Mouse (Mus musculus) limb, embryonic 12.5 days (tissue): Measurements from ENCODE around the gene Lrp1. TPM values are rescaled to one million over a fixed set of nuclear protein-coding genes. Genes with fewer than 3 reads are reported as not detected.

Experiments used
- ATAC-seq: fragments of 200-750 bp; cut with Nextera tagmentation; 2 replicates; pipeline ENCODE4 v1.8.0; 2017; ENCODE audit warnings: low read depth, moderate TSS enrichment; ENCODE audit not compliant: insufficient number of reproducible peaks, insufficient read depth, low FRiP score, low TSS enrichment
- H3K27ac ChIP-seq: fragments of 300-500 bp; sonication (generic); 2 replicates; pipeline ENCODE4 v1.5.1; 2016; ENCODE audit warnings: mild to moderate bottlenecking, moderate library complexity
- H3K27me3 ChIP-seq: fragments of 300-500 bp; sonication (generic); 2 replicates; pipeline ENCODE4 v1.6.1; 2016; ENCODE audit warnings: mild to moderate bottlenecking, moderate library complexity
- H3K36me3 ChIP-seq: fragments of 300-500 bp; sonication (generic); 2 replicates; pipeline ENCODE4 v1.6.1; 2016; ENCODE audit warnings: mild to moderate bottlenecking, moderate library complexity
- H3K4me1 ChIP-seq: fragments of 300-500 bp; sonication (generic); replicated peaks from 2 replicates; pipeline ENCODE4 v1.6.1; 2016
- H3K4me2 ChIP-seq: fragments of 300-500 bp; sonication (generic); 2 replicates; pipeline ENCODE4 v1.6.1; 2016; ENCODE audit warnings: mild to moderate bottlenecking, moderate library complexity
- H3K4me3 ChIP-seq: fragments of 300-500 bp; sonication (generic); replicated peaks from 2 replicates; pipeline ENCODE4 v1.5.1; 2016; ENCODE audit warnings: mild to moderate bottlenecking
- H3K9ac ChIP-seq: fragments of 300-500 bp; sonication (generic); replicated peaks from 2 replicates; pipeline ENCODE4 v1.6.1; 2016; ENCODE audit warnings: mild to moderate bottlenecking, moderate library complexity
- H3K9me3 ChIP-seq: fragments of 300-500 bp; sonication (generic); 2 replicates; pipeline ENCODE4 v1.6.1; 2016; ENCODE audit warnings: mild to moderate bottlenecking, moderate library complexity
- WGBS: fragments of 180-500 bp; shearing (Covaris S2); methylation state at CpG from one replicate; pipeline ENCODE4 v1.1.7; 2016; 5-methylcytosine and 5-hydroxymethylcytosine counted together
- polyA plus RNA-seq: library from polyadenylated mRNA; unstranded; fragments of >200 nt; fragmentation: Nextera tagmentation; extraction: Ambion mirVana; gene quantifications from 2 replicates; pipeline ENCODE4 v1.2.1, GENCODE M21; 2016

Lrp1 gene
- polyA plus RNA-seq, 1 experiment from 2014 or later: 87.6 TPM

DNA sequence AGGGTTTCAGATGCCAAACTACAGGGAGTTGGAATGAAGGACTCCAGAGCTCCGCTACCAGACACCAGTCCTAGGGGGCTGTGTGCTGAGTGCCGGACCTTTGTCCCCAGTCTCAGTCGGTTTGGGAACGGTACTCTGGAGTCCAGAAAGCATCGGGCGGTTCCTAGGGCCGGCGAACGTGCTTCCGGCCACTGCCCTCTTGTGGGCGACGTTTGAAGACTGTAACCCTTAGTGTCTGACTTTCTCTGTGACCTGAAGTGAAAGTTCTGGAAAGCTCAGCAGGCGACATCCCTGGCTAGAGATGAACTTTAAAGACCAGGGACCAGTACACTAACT lies 1.1 kb upstream of the Lrp1 start:
- ATAC-seq: peak; percentile 12; the same call in 1 of the 2 replicates
- peaks cover 33% of the 10 kb centered on the region for H3K4me1 ChIP-seq
- 0 out of 2 replicates have a peak, but pooled peaks cover 5% of the 10 kb centered on the region for H3K36me3 ChIP-seq
- peak overlapping the region; percentile 95 for H3K27ac ChIP-seq
- peak overlapping the region; percentile 88 for H3K9ac ChIP-seq
- peak overlapping the region; percentile 83 for H3K4me3 ChIP-seq
- H3K4me2 ChIP-seq: peak overlapping the region; percentile 93
- WGBS: under 1% methylated on average over 13 of the region's 13 CpGs
- H3K9me3 ChIP-seq: peaks cover 11% of the 10 kb centered on the region
- no peaks in the 10 kb centered on the region for H3K27me3 ChIP-seq

DNA sequence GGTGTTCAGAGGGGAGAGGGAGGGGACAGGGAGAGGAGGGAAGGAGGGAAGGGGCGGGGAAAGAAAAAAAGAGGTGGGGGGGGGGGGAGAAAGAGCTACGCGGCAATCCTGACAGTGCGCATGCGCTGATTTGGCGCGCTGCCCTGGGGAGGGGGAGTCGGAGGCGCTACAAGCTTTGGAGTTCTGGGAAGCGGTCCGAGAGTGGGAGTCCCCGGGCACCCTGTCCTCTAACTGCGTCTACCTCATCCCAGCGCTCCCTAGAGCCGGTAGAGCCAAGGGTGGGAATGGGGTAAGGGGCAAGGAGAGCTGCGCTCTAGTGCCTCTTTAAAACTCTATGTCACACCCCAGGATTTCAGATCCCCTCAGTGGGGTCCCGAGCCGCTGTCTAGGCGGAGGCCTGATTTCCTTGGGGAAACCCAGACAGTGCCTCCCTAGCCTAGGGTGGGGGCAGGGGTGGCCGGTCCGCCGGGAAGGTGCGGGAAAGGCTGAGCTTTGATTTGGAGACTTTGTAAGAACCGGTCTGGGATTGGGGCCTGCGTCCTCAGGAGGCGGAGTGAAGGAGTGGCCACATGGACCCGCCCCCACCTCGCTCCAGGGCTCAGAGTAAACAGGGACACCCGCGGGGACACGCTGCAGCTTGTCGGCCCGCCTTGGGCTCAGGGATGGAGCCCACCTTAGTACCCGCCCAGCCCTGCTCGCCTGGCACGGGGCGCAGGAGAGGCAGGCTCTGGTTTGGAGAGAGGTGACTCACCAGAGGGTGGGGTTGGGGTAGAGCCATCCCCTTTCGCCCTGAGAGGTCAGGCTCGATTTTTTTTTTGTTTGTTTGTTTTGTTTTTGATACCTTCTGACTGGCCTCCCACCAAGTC lies 476 bp upstream of the Lrp1 start:
- Histone ChIP-seq H3K27ac (peak overlapping the region; percentile 95), H3K4me2 (peak overlapping the region; percentile 93), H3K9me3 (peaks cover 5% of the 10 kb centered on the region), H3K9ac (peak overlapping the region; percentile 88), H3K27me3 (no peaks in the 10 kb centered on the region), H3K4me3 (peak overlapping the region; percentile 83), H3K36me3 (0 out of 2 replicates have a peak, but pooled peaks cover 7% of the 10 kb centered on the region), H3K4me1 (peaks cover 39% of the 10 kb centered on the region)
- peak; percentile 84 for ATAC-seq
- under 1% methylated on average over 38 of the region's 39 CpGs for WGBS

DNA sequence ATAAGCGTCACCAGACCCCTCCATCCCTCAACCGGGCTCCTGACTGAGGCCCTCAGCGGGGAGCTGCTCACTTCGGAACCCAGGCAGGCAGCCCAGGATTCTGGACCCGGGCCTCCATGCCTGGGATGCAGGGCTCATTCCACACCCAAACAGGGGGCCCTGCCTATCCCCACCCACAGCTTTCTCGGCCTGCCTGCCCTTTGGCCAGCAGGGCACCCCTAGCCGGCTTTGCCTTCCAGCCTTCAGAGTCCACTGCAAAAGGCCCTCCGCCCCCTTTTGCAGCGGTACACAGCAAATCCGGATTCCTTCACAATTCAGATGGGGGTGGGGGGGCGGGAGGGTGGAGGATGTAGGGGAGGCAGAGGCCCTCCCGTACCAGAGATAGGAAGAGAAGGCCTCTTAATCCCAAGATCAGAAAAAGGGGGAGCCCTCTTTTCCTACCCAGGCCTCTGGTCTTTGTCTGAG lies 975 bp downstream of the Lrp1 start:
- ATAC-seq: peak; percentile 1; the same call in 1 of the 2 replicates
- H3K9ac ChIP-seq: peak overlapping the region; percentile 88
- WGBS: 3% methylated on average over 12 of the region's 12 CpGs
- H3K4me1 ChIP-seq: peaks cover 54% of the 10 kb centered on the region
- peak overlapping the region; percentile 93 for H3K4me2 ChIP-seq
- H3K36me3 ChIP-seq: 0 out of 2 replicates have a peak, but pooled peaks cover 7% of the 10 kb centered on the region
- no peaks in the 10 kb centered on the region for H3K9me3 ChIP-seq
- H3K4me3 ChIP-seq: peak overlapping the region; percentile 83
- peak overlapping the region; percentile 95 for H3K27ac ChIP-seq
- no peaks in the 10 kb centered on the region for H3K27me3 ChIP-seq

DNA sequence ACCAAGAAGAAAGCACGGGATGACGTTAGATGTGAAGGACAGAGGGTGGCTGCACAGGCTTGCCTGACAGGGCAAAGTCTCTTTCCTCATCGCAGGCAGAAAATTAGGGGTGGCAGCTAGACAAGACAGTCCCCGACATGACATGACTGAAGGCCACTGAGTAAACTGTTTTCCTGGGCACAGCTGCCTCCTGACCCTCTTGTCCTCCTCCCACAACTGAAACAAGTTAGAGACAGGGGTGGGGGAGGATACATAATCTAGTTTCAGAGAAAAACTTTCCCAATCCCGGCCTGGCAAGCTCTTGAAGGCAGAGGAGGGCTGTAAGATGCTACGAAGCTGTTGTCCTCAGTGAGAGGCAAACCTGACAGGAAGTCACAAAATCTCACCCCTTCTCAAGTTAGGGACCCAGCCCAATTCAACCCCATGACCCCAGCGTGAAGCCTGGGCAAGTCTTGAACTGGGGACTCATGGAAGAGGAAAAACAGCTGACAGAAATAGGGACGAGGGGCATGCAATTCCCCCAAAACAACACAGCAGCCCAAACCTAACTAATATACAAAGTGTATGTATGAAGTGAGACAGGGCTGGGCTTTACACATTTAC lies 1.7 kb downstream of the Lrp1 start:
- Histone ChIP-seq H3K4me2 (peak overlapping the region; percentile 93), H3K27me3 (no peaks in the 10 kb centered on the region), H3K4me3 (peak overlapping the region; percentile 83), H3K4me1 (peaks cover 61% of the 10 kb centered on the region), H3K9ac (peak overlapping the region; percentile 88), H3K9me3 (no peaks in the 10 kb centered on the region), H3K27ac (peak overlapping the region; percentile 95; the same call in 1 of the 2 replicates), H3K36me3 (0 out of 2 replicates have a peak, but pooled peaks cover 7% of the 10 kb centered on the region)
- ATAC-seq: no peak
- 29% methylated on average over 8 of the region's 8 CpGs for WGBS

DNA sequence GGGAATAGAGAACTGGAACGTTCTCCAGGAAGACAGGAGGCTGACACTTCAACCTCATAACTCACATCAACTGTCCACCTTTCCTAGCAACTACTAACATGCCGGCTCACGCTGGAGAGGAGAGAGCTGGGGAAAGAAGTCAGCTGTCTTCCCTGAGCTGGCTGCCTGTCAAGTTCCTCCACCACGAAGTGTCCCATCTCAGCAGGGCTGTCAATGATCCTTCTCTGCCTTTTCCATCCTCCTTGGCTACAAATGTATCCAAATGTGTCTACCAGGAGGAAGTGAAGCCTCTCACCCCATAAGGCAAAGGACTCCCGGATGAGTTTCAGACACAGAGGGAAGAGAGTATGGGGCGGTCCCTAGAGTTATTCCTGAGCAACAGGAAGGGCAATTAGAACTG lies 2.8 kb downstream of the Lrp1 start:
- H3K9ac ChIP-seq: no peak overlapping the region
- peaks cover 7% of the 10 kb centered on the region; the same call in 1 of the 2 replicates for H3K36me3 ChIP-seq
- no peaks in the 10 kb centered on the region for H3K27me3 ChIP-seq
- H3K4me3 ChIP-seq: 0 out of 2 replicates have a peak overlapping the region, but pooled peaks have one; percentile 2
- peak overlapping the region; percentile 93 for H3K4me2 ChIP-seq
- H3K9me3 ChIP-seq: no peaks in the 10 kb centered on the region
- H3K27ac ChIP-seq: no peak overlapping the region
- no peak for ATAC-seq
- 34% methylated on average over 6 of the region's 6 CpGs for WGBS
- H3K4me1 ChIP-seq: peaks cover 72% of the 10 kb centered on the region

DNA sequence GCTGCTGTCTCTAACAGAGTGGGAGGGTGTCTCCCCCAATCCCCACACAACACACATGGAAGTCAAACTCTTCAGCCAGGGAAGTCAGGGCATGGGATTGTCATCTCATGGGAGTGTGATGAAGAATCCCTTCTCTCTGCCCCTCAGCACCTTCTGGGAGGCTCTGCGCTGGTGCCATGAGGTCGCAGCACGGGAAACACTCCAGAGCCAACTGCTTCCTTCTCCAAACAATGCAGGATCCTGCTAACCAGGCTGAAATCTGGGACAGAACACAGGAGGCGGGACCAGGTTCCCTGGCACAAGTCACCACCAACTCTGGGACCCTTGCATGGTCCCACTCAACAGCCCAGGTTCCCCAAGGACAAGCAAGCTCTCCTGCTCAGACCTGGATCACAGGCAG lies 3.7 kb downstream of the Lrp1 start:
- Histone ChIP-seq H3K4me3 (no peak overlapping the region; the same call in 1 of the 2 replicates), H3K9ac (no peak overlapping the region)
- ATAC-seq: no peak

DNA sequence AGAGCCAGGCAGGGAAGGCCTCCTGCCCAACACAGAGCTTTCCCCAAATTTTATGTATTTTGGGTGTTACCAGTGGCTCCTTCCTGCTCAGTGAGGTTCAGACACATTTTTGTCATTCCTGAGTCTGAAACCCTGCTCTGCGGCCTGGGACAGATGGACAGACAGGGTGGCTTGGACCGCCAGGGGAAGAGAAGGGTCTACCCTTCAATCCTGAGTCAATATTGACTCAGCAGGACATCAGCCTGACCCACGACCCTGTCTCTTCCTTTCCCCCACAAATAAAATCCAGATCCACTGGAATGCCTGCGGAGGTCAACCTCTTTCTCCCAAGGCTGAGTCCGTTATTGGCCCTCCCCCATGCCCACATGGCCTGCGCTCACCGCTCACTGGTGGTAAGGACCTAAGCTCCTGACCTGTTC lies 4.7 kb downstream of the Lrp1 start:
- Histone ChIP-seq H3K4me1 (peaks cover 70% of the 10 kb centered on the region), H3K9ac (no peak overlapping the region), H3K36me3 (peaks cover 26% of the 10 kb centered on the region), H3K4me2 (peak overlapping the region; percentile 93), H3K4me3 (peak overlapping the region; percentile 15; the same call in 1 of the 2 replicates), H3K9me3 (no peaks in the 10 kb centered on the region), H3K27me3 (no peaks in the 10 kb centered on the region), H3K27ac (peak overlapping the region; percentile 90)
- no peak for ATAC-seq
- WGBS: 13% methylated on average over 7 of the region's 7 CpGs

More for the DNA sequence above, 3.7 kb downstream of the Lrp1 start:
- 58% methylated on average over 4 of the region's 4 CpGs for WGBS
- Histone ChIP-seq H3K4me1 (peaks cover 74% of the 10 kb centered on the region), H3K27me3 (no peaks in the 10 kb centered on the region), H3K4me2 (peak overlapping the region; percentile 93), H3K9me3 (no peaks in the 10 kb centered on the region), H3K36me3 (peaks cover 16% of the 10 kb centered on the region), H3K27ac (peak overlapping the region; percentile 90; the same call in 1 of the 2 replicates)

DNA sequence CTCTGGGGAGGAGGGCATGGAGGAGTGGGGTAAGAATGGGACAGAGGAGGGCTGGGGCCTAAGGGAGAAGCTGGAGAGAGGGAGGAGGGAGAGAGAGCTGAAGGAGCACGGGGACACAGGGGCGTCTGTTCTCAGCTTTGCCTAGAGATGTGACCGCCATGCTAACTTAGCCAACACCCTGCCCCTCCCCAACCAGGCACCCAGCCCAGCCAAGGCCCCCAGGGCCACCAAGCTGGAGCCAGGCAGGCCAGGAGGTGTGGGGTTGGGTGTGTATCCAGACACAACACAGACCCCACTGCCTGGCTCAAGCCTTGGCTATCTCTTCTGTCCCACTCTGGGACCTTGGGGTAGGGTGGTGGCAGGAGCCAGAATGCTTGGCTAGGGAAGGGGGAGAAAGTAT lies 5.4 kb downstream of the Lrp1 start:
- Histone ChIP-seq H3K27me3 (no peaks in the 10 kb centered on the region), H3K27ac (peak overlapping the region; percentile 90), H3K4me3 (0 out of 2 replicates have a peak overlapping the region, but pooled peaks have one; percentile 15), H3K9me3 (no peaks in the 10 kb centered on the region), H3K36me3 (peaks cover 32% of the 10 kb centered on the region), H3K4me1 (peaks cover 70% of the 10 kb centered on the region), H3K9ac (0 out of 2 replicates have a peak overlapping the region, but pooled peaks have one; percentile 13), H3K4me2 (peak overlapping the region; percentile 93)
- no peak for ATAC-seq
- WGBS: 66% methylated on average over 3 of the region's 3 CpGs

DNA sequence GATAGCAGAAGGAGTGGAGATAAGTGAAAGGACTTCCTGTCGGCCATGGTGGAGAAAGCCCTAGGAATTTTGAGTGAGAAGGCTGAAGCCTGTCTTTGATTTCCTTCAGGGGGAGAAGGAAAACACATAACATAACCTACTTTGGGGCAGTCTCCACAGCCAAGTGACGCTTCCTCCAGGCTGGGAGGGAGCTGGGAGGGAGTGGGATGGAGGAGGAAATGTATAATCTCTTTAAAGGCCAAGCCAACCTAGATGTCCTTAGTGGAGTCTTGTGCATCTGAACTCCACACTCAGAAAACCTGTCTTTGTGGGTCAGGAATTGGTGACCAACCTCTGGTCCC lies 5.9 kb downstream of the Lrp1 start:
- H3K36me3 ChIP-seq: peaks cover 38% of the 10 kb centered on the region
- WGBS: 5% methylated on average over 2 of the region's 2 CpGs
- no peak overlapping the region for H3K4me3 ChIP-seq
- no peaks in the 10 kb centered on the region for H3K27me3 ChIP-seq
- no peaks in the 10 kb centered on the region for H3K9me3 ChIP-seq
- peak overlapping the region; percentile 42; the same call in 1 of the 2 replicates for H3K9ac ChIP-seq
- 0 out of 2 replicates have a peak, but pooled peaks have one; percentile 4 for ATAC-seq
- H3K4me2 ChIP-seq: peak overlapping the region; percentile 93
- peak overlapping the region; percentile 90 for H3K27ac ChIP-seq
- H3K4me1 ChIP-seq: peaks cover 75% of the 10 kb centered on the region

DNA sequence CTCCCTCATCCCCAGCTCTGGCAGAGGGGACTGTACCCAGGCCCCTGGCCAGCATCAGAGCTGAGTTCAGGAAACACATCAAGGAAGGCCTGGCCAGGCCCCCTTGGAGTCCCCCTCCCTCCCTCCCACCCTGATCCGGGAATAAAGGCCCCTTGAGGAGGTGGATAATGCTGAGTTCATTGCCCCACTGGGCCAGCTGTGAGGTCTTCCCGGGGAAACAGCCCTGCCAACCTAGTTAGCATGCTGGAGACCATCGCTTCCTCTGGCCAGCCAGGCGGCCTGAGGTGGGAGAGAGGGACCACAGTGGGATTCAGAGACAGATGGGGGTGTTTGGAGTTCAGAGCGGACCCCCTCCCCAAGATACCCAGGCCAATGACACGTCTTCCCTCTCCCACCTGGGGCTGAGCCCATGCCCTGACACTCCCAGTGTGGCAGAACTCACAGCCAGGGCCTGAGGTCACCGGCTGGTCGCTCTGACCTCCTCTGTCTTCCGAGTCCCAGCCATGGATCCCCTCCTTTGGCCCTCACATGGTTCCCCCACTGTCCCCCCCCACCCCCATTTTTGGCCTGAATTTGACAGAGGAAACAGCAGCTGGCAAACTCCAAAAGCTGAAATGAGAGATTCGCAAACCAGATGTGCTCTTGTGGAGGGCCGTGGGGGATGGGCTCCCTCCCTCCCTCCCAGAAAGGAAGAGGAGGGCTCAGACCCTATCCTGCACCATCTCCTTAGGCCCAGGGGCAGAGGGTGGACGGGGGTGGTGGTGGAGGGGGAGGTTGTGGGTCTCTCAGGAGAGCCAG lies 6.5 kb downstream of the Lrp1 start:
- Histone ChIP-seq H3K4me3 (0 out of 2 replicates have a peak overlapping the region, but pooled peaks have one; percentile 11), H3K36me3 (peaks cover 43% of the 10 kb centered on the region), H3K27me3 (no peaks in the 10 kb centered on the region), H3K9me3 (no peaks in the 10 kb centered on the region), H3K4me1 (peaks cover 76% of the 10 kb centered on the region), H3K27ac (peak overlapping the region; percentile 90), H3K9ac (peak overlapping the region; percentile 42), H3K4me2 (peak overlapping the region; percentile 93)
- WGBS: 10% methylated on average over 12 of the region's 12 CpGs
- ATAC-seq: peak; percentile 34; the same call in 1 of the 2 replicates
